Mouse (Mus musculus) spleen, adult 12 weeks (tissue): ENCODE results near the gene Irf9.

Experiments used
- DNase-seq: peaks from one replicate; pipeline ENCODE4 v3.0.0; 2022; ENCODE audit warnings: low spot score

Gene Irf9

GRCm38 (mm10) chr14:55581981-55582681 is 21.2 kb upstream of the Irf9 start:
- DNase-seq = no peak

GRCm38 (mm10) chr14:55584303-55584701 is 19.1 kb upstream of the Irf9 start:
- no peak for DNase-seq

DNA sequence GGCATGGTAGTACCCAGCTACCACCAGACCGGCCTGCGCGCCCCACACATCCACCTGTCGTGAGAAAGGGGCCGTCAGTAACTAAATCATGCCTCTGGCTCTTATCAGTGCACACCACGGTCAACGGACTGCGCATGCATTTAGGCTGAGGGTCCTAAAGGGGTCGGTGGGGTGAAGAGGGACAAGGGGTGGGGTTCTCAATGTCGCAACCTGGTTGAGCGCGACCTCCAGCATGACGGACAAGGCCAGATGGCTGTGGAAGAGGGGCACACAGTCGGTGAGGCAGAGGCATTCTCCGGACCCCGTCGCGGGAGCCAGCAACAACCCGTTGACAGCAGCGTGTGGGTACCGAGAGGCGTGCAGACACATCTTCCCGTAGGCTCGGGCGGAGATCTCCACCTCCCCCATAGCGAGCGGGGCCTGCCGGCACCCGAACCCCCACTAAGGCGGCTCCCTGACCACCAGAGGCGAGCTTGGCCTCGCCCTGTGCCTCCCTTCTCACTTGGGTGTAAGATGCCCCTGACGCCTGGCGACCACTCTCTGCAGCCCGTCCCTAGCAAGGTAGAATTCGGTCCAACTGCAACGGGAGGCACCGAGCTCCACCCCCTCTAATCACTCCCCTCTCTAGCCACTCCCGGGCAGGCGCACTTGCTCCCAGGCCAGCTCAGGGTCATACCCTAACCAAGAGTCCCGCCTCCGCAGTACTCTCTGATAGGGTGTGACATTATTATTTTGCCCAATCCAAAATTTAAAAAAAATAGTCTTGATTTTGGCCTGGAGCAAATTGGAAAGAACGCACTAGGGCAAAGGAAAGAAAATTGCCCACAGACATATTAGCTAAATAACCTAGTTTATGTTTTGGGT is 18.4 kb upstream of the Irf9 start, which contains the start of gene Emc9:
Gene Emc9, minus strand, starts transcription at position 601 of the 864 bp plus-strand sequence.
- DNase-seq = peak; percentile 78

DNA sequence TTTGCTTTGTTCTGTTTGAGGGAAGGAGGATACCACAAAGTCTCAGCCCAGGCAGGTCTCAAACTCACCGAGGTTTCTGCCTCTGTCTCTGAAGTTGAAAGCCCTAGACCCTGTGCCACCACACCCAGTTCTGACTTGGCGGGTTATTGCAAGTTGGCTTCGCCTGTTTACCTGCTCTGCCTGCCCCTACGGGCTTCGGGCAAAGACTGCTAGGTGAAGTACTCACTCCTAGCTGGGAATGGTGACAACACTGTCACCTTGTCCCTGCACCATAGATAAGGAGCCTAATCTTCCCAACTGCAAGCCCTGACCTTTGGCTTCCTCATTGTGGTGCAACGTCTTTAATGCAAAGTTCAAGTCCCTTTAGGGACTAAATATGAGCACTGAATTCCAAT is 17.8 kb upstream of the Irf9 start:
- peak; percentile 49 for DNase-seq

- no peak for DNase-seq
Measured at GRCm38 (mm10) chr14:55586149-55586548, 17.2 kb upstream of the Irf9 start.

DNA sequence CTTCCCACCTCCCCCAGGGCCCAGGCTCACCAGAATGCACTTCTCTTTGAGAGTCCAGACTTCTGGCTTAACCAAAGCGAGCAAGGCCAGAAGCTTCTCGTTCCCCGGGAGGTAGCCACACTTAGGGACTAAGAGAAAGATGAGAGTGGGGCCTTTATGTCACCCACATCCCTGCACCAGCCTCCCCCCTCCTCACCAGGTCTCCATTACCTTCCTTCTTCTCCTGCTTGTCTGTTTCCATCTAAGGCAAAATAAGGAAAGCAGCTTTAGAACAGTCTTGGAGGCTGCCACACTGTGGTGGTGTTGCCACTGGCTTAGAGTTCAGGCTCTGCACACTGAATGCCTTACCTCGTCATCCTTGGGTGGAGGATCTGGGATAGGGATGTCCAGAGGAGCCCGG is 14.1 kb upstream of the Irf9 start:
- DNase-seq = no peak

- no peak for DNase-seq
Measured at GRCm38 (mm10) chr14:55589771-55590448, 13.5 kb upstream of the Irf9 start.

DNA sequence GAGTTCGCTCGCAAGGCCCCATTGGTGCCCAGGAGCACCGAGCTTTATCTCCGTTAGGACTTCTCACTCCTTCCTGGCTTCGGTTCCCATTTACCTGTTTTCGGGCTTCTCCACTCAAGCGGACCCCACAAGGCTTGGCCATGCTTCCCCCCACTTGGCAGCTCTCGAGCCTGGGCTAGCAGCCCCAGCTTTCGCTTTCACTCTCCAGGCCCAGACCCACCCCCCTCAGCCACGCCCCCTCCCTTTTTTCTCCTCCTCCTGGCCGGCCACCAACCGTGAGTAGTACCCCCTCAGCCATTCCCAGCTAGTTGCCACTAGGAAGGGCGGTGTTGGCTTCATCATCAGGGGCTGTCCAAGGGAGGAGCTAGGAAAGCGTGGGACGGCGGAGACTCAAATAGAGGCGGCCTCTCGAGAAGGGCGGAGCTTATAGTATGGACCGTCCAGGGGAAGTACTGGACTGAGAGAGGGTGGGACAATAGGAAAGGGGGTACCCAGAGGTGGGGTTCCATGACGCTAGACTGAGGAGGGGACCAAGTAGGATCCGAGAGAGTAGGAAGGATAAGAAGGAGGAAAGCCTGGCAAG is 12.5 kb upstream of the Irf9 start, which contains the start of gene Psme2:
Gene Psme2, minus strand, starts transcription at position 366 of the 583 bp plus-strand sequence.
- peak; percentile 84 for DNase-seq

- DNase-seq = peak; percentile 87
Measured at GRCm38 (mm10) chr14:55591331-55591891, 12.0 kb upstream of the Irf9 start, which contains the start of gene Rnf31. Rnf31 (plus strand) TSS chr14:55591708.

GRCm38 (mm10) chr14:55592226-55592625 is 11.1 kb upstream of the Irf9 start:
- peak; percentile 14 for DNase-seq

- DNase-seq = no peak
Measured at GRCm38 (mm10) chr14:55596036-55596690, 7.2 kb upstream of the Irf9 start.

DNA sequence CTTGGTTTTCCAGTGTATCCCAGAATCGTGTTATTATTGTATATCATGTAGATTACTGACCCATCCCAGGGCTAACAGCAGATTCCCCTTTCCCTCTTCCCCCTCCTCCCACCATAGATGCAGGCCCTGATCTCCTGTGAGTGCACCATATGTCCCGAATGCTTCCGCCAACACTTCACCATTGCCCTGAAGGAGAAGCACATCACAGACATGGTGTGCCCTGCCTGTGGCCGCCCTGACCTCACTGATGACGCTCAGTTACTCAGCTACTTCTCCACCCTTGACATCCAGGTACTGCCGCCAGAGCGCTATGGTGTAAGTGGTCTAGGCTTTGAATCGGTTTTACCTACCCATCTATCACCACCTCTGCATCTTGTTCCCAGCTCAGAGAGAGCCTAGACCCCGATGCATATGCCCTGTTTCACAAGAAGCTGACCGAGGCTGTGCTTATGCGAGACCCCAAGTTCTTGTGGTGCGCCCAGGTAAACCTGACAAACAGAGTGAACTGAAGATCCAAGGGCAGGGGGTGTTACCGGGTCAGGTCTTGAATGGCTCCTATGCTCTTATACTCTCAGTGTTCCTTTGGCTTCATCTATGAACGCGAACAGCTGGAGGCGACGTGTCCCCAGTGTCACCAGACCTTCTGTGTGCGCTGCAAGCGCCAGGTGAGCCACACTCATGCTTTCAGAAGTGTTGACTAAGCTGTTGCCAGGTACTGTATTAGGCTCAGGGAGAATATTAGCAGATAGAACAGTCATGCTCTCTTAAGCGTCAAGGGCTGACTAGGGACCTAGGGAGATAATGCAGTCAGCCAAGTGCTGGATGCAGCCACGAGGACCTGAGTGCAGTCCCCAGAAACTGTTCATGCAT is 4.6 kb upstream of the Irf9 start:
- no peak for DNase-seq

DNA sequence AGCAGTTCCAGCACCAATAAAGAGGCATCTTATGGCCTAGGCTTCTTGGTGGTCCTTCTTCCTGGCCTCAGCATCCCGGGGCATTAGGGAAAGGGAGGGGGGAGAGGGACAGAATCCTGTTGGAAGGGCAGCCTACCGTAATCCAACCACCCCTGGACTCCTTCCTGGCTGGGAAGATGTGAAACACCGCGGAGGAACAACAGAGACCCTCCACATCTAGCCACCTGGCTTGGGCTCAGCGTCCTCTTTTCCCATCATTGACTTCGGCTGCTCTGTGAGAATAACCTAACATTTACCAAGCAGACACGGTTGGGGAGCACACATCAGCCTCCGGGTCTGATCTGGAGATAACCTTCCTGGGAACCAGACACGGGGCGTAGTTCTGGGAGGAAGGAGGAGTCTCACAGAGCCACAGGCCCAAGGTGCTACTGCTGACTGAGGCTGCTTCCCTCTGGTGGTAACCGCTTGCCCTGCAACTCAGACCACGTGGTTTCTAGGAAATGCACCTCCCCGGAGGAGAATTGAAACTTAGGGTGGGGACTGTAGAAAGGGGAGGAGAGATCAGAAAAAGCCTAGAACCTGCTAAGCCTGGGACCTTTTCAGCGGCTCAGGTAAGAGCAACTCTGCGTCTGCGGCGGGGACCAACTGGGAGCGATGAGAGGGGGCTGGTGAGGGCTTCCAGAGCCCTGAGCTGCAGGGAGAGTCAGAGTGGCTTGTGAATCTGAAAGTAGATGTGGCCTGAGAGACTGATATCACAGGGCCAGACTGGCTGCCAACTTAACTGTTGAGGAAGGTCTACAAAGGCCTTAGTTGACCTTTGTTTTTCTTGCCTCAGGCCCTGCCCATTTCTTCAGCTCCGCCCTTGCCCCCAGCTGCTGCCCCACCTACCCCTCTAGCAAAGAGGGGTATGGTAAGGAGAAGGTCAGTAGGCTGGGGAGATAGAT is 534 bp downstream of the Irf9 start:
- DNase-seq = peak; percentile 92

GRCm38 (mm10) chr14:55604823-55605222 is 1.5 kb downstream of the Irf9 start:
- DNase-seq = no peak

- no peak for DNase-seq
Measured at GRCm38 (mm10) chr14:55605743-55606459, 2.5 kb downstream of the Irf9 start.

GRCm38 (mm10) chr14:55608339-55608738 is 5.0 kb downstream of the Irf9 start:
- DNase-seq = no peak

DNA sequence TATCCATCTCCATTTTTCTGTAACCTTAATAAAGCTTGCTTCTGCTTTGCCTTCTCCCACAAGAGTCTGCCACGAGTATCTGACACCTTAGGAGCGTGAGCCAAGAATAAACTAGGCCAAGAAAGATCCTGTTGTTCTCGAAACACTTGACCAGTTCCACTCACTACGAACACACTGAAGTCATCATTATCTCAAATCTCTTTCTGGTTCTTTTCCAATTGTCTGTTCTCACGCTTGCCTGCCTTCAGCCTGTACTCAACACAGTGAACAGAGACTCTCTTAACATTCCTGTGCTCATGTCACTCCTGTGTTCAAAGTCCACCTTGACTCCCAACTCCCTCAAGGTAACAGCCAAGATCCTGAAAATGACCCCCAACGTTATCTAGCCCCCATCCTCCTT is 10.0 kb downstream of the Irf9 start:
- no peak for DNase-seq

- no peak for DNase-seq
Measured at GRCm38 (mm10) chr14:55614565-55615178, 11.3 kb downstream of the Irf9 start.
